Mouse (Mus musculus) 416B (cell line): ENCODE data around the gene Olfr763.
"Not testable (repeated sequence)": the region's sequence is repeated elsewhere in the genome, so short reads cannot be mapped to it uniquely, and the experiment has no call there.

Source experiments
- DNase-seq: peaks from one replicate; pipeline ENCODE4 v3.0.0; 2011; ENCODE audit warnings: low read depth

Gene Olfr763

GRCm38 (mm10) chr10:129010288-129010841, at the start of gene Olfr763:
Gene Olfr763, plus strand, starts transcription at chr10:129010791.
- DNase-seq = no peak

- DNase-seq = no peak
Measured at GRCm38 (mm10) chr10:128964961-128965360, 45.6 kb upstream of the Olfr763 start.

- DNase-seq = peak; percentile 58
Measured at GRCm38 (mm10) chr10:128965871-128966270, 44.7 kb upstream of the Olfr763 start.

- no peak for DNase-seq
Measured at GRCm38 (mm10) chr10:128968341-128968749, 42.2 kb upstream of the Olfr763 start.

GRCm38 (mm10) chr10:128970740-128971250, 39.8 kb upstream of the Olfr763 start:
- no peak for DNase-seq

- DNase-seq = peak; percentile 63
Measured at GRCm38 (mm10) chr10:128972841-128973240, 37.8 kb upstream of the Olfr763 start.

GRCm38 (mm10) chr10:128976395-128976794, 34.2 kb upstream of the Olfr763 start:
- DNase-seq = peak; percentile 29

GRCm38 (mm10) chr10:128977522-128978114, 33.0 kb upstream of the Olfr763 start:
- DNase-seq = peak; percentile 74

GRCm38 (mm10) chr10:128980644-128981365, 29.8 kb upstream of the Olfr763 start:
- no peak for DNase-seq

- DNase-seq = not testable (repeated sequence)
Measured at GRCm38 (mm10) chr10:128989131-128989530, 21.5 kb upstream of the Olfr763 start, which contains the start of gene Olfr9. Gene Olfr9, plus strand, starts transcription at chr10:128989431.

GRCm38 (mm10) chr10:128990129-128990850, 20.3 kb upstream of the Olfr763 start:
- not testable (repeated sequence) for DNase-seq

GRCm38 (mm10) chr10:128990994-128991393, 19.6 kb upstream of the Olfr763 start:
- DNase-seq = no peak

GRCm38 (mm10) chr10:128995796-128996195, 14.8 kb upstream of the Olfr763 start:
- no peak for DNase-seq

- DNase-seq = no peak
Measured at GRCm38 (mm10) chr10:128996523-128997040, 14.0 kb upstream of the Olfr763 start.

GRCm38 (mm10) chr10:129004032-129004920, 6.3 kb upstream of the Olfr763 start:
- DNase-seq = no peak

GRCm38 (mm10) chr10:129011511-129011910, 920 bp downstream of the Olfr763 start:
- DNase-seq = not testable (repeated sequence)

GRCm38 (mm10) chr10:129014477-129014876, 3.9 kb downstream of the Olfr763 start:
- DNase-seq = no peak

- DNase-seq = peak; percentile 28
Measured at GRCm38 (mm10) chr10:129023319-129023718, 12.7 kb downstream of the Olfr763 start.

- peak; percentile 62 for DNase-seq
Measured at GRCm38 (mm10) chr10:129026018-129026662, 15.5 kb downstream of the Olfr763 start.

GRCm38 (mm10) chr10:129028343-129028742, 17.8 kb downstream of the Olfr763 start:
- no peak for DNase-seq
